Mouse (Mus musculus) megakaryocyte, adult 5-6 weeks (primary cell): ENCODE results near the gene Gls. TPM values are rescaled to one million over a fixed set of nuclear protein-coding genes. Genes with fewer than 3 reads are reported as not detected.

ENCODE experiments used
- ATAC-seq: 2 replicates; pipeline ENCODE4 v1.8.0; 2016; ENCODE audit warnings: mild to moderate bottlenecking, inconsistent platforms; ENCODE audit not compliant: poor library complexity, severe bottlenecking
- total RNA-seq, 2 experiments: library from RNA; stranded (forward) in 1 of 2; stranded (reverse) in 1 of 2; fragments of 153-499, 151-499 nt in 1 of 2; fragments of 221-1000, 200-1000 nt in 1 of 2; gene quantifications; 2 replicates each; pipeline versions ENCODE4 v1.2.3 to v1.2.4; 2015 to 2017

Gene Gls
- total RNA-seq, 2 experiments from 2014 or later = 133 to 170 TPM

- ATAC-seq = no peak
Measured at GRCm38 (mm10) chr1:52248899-52249556, 16.0 kb upstream of the Gls start.

GRCm38 (mm10) chr1:52242270-52242669 lies 9.2 kb upstream of the Gls start:
- ATAC-seq = no peak

DNA sequence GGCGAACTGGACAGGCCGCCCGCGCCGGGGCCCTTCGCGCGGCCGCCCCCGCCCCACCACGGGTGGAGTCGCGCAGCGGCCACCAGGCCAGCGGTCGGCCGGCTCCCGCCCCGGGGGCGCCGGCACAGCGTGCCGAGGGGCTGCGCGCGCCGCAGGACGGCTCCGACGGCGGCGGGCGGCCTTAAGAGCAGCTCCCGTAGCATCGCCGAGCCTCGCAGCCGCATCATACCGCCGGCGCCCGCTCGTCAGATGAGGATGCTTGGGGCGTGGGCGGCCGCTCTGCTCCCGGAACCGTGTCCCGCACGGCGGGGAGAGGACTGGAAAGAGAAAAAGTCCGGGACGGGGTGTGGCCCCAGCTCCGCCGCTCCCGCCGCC lies 279 bp downstream of the Gls start:
- ATAC-seq = no peak

DNA sequence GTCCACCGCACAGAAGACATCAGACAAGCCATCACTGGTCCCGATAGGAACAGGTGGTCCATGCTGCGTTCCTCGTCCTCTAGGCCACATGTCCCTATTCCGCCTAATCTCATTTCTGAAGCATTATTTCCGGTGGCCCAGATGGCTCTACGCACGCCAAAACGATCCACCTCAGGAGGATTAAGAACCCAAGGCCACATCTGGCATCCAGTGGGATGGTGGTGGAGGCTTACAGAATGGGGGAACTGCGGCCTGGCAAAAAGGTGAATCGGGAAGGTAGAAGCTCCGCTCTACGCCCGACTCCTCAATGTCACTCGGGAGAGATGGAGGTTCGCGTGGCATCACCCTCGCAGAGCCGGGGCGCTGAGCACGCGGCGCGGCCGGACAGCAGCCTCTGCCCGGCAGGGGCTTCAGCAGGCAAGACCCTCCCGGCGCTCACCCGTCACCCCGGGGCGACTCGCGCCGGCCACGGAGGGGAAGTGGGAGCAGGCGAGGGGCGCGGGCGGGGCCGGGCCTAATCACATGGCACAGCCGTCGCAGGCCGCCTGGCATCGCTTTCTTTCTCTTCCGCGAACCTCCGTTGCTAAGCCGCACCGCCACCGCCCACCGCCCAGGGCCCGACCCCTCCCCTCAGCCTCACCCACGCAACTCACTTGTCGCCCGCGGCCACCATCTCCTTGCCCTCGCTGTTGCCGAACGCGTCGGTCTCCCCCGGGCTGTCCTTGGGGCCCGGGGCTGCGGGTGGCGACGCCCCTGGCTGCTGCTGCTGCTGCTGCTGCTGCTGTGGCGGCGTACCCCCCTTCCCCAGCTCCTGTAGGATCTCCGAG lies 880 bp downstream of the Gls start:
- peak; percentile 55 for ATAC-seq

GRCm38 (mm10) chr1:52230404-52230803 lies 2.6 kb downstream of the Gls start:
- ATAC-seq = no peak

GRCm38 (mm10) chr1:52228178-52228577 lies 4.9 kb downstream of the Gls start:
- ATAC-seq = no peak

GRCm38 (mm10) chr1:52226416-52226815 lies 6.6 kb downstream of the Gls start:
- ATAC-seq = 0 out of 2 replicates have a peak, but pooled peaks have one; percentile 33

- ATAC-seq = no peak
Measured at GRCm38 (mm10) chr1:52216766-52217165, 16.3 kb downstream of the Gls start.

DNA sequence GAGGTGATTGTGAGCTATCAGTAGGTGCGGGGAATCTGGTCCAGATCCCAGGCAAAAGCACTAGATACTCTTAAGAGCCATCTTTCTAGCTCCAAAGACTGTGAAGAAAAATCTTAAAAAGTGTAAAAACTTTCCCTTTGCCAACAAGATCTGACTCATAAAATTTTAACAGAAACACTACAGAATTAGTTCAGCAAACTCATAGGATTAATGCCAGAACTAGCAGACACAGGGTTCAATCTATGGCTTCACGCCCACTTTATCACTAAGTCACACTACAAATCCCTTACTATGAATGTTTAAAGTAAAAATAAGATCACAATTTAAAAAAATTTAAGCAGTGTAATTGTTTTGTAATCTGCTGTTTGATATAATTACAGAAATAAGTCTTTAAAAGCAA lies 50.0 kb downstream of the Gls start:
- no peak for ATAC-seq

DNA sequence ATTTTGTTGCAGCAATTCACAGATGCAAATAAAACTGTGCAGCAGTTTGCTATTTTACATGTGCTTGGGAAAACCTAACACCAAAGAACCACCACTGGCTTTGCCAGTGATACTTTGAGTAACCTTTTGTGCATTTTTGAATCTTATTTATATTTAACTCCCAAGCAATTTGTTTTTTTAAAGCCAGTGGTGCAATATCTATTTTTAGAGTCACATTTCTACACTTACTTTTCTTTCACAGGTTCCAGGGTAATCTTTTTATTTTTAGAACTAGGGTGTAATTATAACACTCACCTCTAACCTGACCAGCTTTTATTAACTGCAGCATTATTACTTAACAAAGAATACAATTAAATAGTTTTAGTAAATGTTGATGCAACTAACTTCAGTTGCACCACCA lies 51.0 kb downstream of the Gls start:
- ATAC-seq = no peak

DNA sequence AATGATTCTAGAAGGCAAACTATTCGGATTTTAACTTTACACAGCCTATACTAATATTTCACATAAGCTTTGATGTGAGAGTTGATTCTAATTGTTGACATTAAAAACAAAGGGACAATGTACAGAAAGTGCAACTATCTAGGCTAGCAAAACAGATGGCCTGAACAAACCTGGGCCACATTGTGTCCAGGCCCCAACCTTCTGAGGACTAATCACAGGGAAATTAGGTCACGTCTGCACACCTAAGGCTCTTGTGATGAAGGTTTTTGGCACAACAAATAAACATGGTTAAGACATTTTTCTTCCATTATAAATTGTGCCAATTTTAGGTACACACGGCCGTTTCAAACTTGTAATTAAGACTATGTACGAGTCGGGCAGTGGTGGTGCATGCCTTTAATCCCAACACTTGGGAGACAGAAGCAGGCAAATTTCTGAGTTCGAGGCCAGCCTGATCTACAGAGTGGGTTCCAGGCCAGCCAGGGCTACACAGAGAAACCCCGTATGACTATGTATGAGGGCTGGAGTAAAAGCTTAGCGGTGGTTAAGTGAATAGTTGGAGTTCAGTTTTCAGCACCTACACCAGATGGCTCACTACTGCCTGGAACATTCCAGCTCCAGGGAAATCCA lies 53.0 kb downstream of the Gls start:
- no peak for ATAC-seq

DNA sequence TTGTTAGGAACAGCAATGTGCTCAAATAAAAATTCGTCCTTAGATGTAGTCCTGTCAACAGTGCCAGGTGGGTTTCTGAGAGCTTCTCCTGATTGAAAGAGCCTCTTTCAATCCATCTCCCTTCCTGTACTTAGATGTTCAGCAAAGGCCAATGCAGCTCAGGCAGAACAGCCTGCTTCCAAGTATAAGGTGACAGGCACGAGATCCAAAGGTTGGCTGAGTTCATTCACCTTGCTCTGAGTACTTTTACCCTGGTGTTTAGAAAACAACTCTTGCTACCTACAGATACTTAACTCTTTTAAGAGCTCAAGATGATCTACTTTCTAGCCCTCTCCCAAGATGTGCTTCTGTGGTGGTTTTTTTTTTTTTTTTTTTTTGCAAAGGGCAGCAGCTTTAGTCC lies 56.0 kb downstream of the Gls start:
- ATAC-seq = no peak

DNA sequence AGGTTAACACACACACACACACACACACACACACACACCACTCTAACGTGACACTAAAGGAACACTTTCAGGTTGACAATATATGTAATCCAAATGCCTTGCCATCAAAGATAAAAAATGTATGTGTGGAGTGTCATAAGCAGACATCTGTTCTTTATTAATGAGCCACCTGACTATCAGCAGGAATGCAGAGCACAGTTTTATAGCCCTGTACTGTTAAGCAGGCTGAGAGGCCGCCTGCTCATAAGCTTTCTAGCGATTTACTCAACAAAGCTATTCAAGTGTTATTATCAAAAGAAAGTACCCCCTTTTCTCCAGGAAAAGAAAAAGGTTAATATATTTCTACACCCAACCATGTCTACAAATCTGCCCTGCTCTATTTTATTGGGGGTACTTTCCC lies 57.0 kb downstream of the Gls start:
- no peak for ATAC-seq

DNA sequence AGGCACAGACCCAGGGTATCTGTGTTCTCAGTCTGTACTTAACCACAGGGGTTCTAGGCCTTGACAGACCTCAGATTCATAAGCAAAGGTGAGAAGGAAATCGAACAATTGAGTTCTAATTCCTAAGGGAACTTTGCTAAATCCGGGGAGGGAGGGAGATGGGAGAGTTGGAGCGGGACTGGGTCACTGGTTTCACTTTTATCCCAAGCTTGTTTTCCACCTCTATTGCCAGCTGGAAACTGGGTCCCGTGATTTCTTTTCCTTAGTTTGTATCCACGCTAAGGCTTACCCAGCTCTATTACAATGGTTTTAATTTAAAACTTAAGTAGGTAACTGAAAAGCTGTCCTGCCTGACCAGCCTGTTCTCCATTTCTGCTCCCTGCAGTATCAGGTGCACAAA lies 57.7 kb downstream of the Gls start:
- ATAC-seq = no peak

DNA sequence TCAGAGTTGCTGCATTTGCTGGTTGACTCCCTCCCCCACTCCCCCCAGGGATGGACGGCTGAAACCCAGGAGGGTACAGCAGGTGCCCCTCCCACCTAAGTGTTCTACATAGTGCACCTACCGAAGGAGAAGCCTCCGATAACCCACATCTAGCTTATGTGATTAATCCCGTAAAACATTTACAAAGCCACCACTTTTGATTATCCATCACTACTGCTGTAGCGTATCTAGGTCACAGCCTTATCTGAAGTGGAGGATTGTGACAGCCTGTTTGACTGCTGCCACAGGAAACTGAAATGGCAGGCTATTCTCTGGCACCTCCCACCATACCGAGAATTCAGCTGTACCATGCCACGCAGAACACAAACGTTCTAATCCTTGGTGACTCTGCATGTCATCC lies 61.8 kb downstream of the Gls start:
- ATAC-seq = peak; percentile 22; the same call in 1 of the 2 replicates

- no peak for ATAC-seq
Measured at GRCm38 (mm10) chr1:52170747-52171146, 62.3 kb downstream of the Gls start.

- ATAC-seq = peak; percentile 57
Measured at GRCm38 (mm10) chr1:52170057-52170456, 63.0 kb downstream of the Gls start.

GRCm38 (mm10) chr1:52166652-52167220 lies 66.3 kb downstream of the Gls start:
- ATAC-seq = peak; percentile 88

DNA sequence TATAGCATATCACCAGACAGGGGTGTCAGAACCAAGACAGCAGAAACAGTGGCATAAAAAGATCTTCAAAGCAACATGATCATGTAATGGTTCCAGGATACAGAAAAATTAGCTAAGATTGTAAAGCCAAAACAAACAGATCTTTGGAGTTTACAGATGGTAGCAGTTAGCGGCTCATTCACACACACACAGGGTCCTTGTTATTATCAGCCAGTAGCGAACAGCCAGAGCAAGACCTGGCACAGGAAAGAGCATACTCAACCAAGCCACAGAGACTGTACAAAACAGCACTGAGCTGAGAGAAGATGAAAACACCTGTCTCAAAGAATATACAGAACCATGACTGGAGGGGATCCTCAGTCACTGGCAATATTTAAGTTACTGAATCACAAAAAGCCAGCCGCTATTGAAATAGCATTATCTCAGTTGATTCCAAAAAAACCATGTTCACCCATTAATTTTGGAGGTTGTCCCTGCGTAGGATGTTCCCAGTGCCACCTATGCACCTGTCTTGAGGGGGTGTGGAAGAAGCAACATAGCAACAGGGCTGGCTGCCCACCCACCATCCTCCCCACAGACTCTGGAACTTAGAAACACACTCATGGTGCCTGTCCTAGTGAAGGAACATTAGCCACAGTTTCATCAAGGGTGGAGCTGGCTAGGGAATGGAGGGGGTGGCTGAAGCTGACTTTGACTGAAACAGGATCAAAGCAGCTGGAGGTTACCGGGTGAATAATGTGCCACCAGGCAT lies 69.2 kb downstream of the Gls start:
- ATAC-seq = no peak

GRCm38 (mm10) chr1:52161151-52161550 lies 71.9 kb downstream of the Gls start:
- no peak for ATAC-seq
